Comparison of ENCODE assay signal across 8 mouse cellular contexts in the genomic region with DNA sequence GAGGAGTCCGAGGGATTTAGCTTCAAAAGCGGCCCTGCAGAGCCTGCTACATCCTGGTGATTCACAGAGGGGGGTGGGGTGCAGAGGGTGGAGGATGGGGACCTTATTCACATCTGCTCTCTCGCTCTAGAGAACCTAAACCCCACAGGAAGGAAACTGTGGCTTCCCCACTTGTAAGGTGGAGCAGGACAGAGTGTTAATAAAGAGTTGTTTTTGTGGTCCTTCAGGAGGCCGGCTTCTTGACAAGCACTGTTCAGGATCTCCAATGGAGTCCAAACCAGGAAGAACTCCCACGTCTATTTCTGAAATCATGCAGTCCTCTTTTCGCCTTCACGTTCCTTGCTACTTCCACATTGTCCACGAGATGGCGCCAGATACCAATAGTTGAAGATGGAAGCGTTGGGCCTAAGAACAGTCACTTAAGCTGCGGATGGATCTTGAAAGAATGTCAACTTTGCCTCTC. TPM values are rescaled to one million over a fixed set of nuclear protein-coding genes. Genes with fewer than 3 reads are reported as not detected.
DNase-seq lines count a peak whose midpoint lies in the region; ATAC-seq and TF ChIP-seq lines count a peak whose summit lies in the region.

No protein-coding gene starts in this region.

- 7% methylated on average over 11 of the region's 11 CpGs for WGBS in hindbrain, embryonic 16.5 days

- no peaks in the 10 kb centered on the region for H3K9me3 ChIP-seq in hindbrain, embryonic 16.5 days (ENCODE audit: control insufficient read depth, low read length)

- peak; percentile 84 for ATAC-seq in hindbrain, embryonic 16.5 days

- H3K9ac ChIP-seq in hindbrain, embryonic 16.5 days (ENCODE audit: low read depth, low read length): peak overlapping the region; percentile 23; the same call in 1 of the 2 replicates

- peak overlapping the region; percentile 30 for H3K4me2 ChIP-seq in hindbrain, embryonic 16.5 days (ENCODE audit: low read length)

- TF ChIP-seq CTCF in left cerebral cortex, adult 2 months (IDR thresholded peaks at IDR 0.05): peak; percentile 89

- no peak overlapping the region for H3K27ac ChIP-seq in hindbrain, embryonic 16.5 days (ENCODE audit: low read depth, low read length)
- H3K27ac ChIP-seq in left cerebral cortex, adult 2 months: peak overlapping the region; percentile 85

- no peak overlapping the region for H3K4me3 ChIP-seq in hindbrain, embryonic 16.5 days (ENCODE audit: low read length)
- peak overlapping the region; percentile 29 for H3K4me3 ChIP-seq in left cerebral cortex, adult 2 months

- no peaks in the 10 kb centered on the region for H3K36me3 ChIP-seq in hindbrain, embryonic 16.5 days (ENCODE audit: control insufficient read depth, insufficient read depth, low read length)

- DNase-seq in T-cell, adult 2 months (ENCODE audit: low spot score): peak; percentile 77
- peak; percentile 88 to 92 for DNase-seq in cerebellum, postnatal 14 days
- peak; percentile 90 to 94 for DNase-seq in frontal cortex, postnatal 36 days (ENCODE audit: low spot score in 2 of 2)
- DNase-seq in left cerebral cortex, adult 2 months (ENCODE audit: extremely low spot score in 1 of 2, low spot score in 2 of 2): peak; percentile 85 to 91
- DNase-seq in mesoderm, embryonic 11.5 days (ENCODE audit: low read depth, low spot score): peak; percentile 86
- peak; percentile 94 for DNase-seq in right cerebral cortex, postnatal 4 days
- DNase-seq in yolk sac, embryonic 10.5 days (ENCODE audit: low spot score): peak; percentile 59

- no peaks in the 10 kb centered on the region; the same call in none of the 2 replicates for H3K27me3 ChIP-seq in hindbrain, embryonic 16.5 days (replicated peaks; ENCODE audit: control insufficient read depth, insufficient read depth, low read length)

- intact Hi-C loops in left cerebral cortex, adult 2 months (cut with DNase I): loop anchor here (1.0 to 10.0 kb wide), 5 partner anchors 41 to 371 kb away; a partner anchor contains a TSS

- no peaks in the 10 kb centered on the region; the same call in 1 of the 2 replicates for H3K4me1 ChIP-seq in hindbrain, embryonic 16.5 days (ENCODE audit: control insufficient read depth, insufficient read depth, low read depth, low read length)

RNA-seq across cellular contexts. Expression of a gene that starts 3.0 kb away (rescaled TPM):
- not detected in 2 replicates for polyA plus RNA-seq in hindbrain, embryonic 16.5 days (2015; fragmentation: Nextera tagmentation; extraction: Ambion mirVana)
- not detected for total RNA-seq in left cerebral cortex, adult 2 months (2021)

RNA-seq across cellular contexts. Expression of a gene that starts 6.1 kb away (rescaled TPM):
- polyA plus RNA-seq in hindbrain, embryonic 16.5 days (2015; fragmentation: Nextera tagmentation; extraction: Ambion mirVana): 0.17 and 0.19 TPM in 2 replicates
- total RNA-seq in left cerebral cortex, adult 2 months (2021): not detected

RNA-seq across cellular contexts. Expression of a gene that starts 11.8 kb away (rescaled TPM):
- polyA plus RNA-seq in hindbrain, embryonic 16.5 days (2015; fragmentation: Nextera tagmentation; extraction: Ambion mirVana): 0.12 and 0.13 TPM in 2 replicates
- total RNA-seq in left cerebral cortex, adult 2 months (2021): not detected

RNA-seq across cellular contexts. Expression of a gene that starts 45.3 kb away (rescaled TPM):
- polyA plus RNA-seq in hindbrain, embryonic 16.5 days (2015; fragmentation: Nextera tagmentation; extraction: Ambion mirVana): 180 and 182 TPM in 2 replicates
- 10 to 100 TPM; 69.5 to 69.7 TPM for total RNA-seq in left cerebral cortex, adult 2 months (2021)

RNA-seq across cellular contexts. Expression of a gene that starts 50.5 kb away (rescaled TPM):
- polyA plus RNA-seq in hindbrain, embryonic 16.5 days (2015; fragmentation: Nextera tagmentation; extraction: Ambion mirVana): not detected in 2 replicates
- total RNA-seq in left cerebral cortex, adult 2 months (2021): under 1 TPM in 1 of 2 experiments, not detected in 1; 0.18 TPM
